Mouse (Mus musculus): ENCODE results near the gene Lgals9.

- TF ChIP-seq CTCF (IDR thresholded peaks at IDR 0.05; ENCODE audit: extremely low read depth, insufficient read depth, low read length), result no peak
- TF ChIP-seq POLR2A (IDR thresholded peaks at IDR 0.05; ENCODE audit: extremely low read depth, insufficient read depth, low read length), result no peak
These were observed 2.7 kb downstream of the Lgals9 start for GRCm38 (mm10) chr11:78982042-78982441.
